Mouse (Mus musculus) R1 (cell line): ENCODE measurements around the gene Lefty1.

ENCODE experiments used
- DNase-seq: peaks from one replicate; pipeline ENCODE4 v3.0.0-alpha.2; 2018; ENCODE audit warnings: low read depth, low spot score

Gene Lefty1

DNA sequence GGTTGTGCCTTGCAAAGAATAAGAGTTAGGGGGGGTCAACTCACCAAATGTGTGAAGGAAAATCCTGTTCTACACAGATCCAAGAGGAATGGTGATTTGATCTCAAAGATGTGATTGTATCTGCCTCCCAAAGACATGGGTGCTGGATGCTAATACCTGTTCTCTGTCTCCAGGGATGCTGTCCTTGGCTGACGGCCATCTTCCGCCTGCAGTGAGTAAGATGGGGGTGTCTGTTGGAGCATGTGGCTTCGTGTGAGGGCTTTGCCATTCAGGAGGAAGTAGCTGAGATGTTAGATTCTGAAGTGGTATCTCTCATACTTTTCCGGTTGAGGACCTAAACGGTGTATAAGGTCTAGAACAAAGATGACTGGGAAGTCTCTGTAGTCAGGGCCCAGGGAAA is 18.0 kb downstream of the Lefty1 start:
- DNase-seq = no peak

DNA sequence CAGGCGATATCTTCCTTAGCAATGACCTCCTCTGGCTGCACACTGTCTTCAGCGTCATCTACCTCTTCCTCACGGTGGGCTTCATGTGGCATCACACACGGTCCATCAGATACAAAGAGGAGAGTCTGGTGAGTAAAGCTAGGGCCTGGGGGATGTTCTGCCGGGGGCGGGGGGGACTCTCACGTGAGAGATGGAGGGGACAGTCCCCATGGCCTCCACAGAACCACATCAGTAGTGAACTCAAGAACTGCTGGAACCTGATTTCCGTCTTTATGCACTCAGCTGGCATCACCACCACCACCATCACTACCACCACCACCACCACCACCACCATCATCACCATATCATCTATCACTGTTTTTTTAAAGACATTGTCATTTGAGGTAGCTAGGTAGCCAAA is 21.6 kb downstream of the Lefty1 start:
- no peak for DNase-seq

DNA sequence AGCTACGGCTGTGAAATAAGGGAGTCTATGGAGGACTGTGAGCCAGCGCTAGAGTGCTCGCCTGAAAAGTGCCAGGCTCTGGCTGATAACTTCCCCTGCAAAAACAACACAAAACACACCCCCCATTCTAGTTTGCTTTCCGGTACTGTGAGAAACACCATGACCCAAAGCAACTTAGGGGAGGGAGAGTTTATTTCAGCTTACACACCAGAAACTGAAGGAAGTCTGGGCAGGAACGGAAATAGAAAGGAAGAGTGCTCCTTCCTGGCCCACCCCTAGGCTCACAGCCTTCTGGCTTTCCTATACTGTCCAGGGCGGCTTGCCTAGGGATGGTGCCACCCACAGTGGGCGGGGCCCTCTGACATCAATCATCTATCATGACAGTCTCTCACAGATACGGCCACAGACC is 22.2 kb downstream of the Lefty1 start:
- DNase-seq = peak; percentile 25

DNA sequence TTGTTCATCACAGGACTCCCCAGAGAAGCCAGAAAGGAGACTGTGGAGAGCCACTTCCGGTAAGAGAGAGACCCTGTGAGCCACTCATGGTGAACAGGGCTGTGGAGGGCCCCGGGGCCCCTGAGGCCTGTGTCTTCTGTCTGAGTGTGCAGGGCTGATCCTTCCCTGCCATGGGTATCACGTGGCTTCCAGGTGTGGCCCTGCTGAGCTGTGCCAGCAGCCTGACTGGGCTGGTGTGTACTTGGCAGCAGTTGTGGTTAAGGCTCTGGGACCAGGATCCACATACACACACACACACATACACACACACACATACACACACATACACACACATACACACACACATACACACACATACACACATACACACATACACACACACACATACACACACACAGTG is 23.2 kb downstream of the Lefty1 start:
- no peak for DNase-seq

DNA sequence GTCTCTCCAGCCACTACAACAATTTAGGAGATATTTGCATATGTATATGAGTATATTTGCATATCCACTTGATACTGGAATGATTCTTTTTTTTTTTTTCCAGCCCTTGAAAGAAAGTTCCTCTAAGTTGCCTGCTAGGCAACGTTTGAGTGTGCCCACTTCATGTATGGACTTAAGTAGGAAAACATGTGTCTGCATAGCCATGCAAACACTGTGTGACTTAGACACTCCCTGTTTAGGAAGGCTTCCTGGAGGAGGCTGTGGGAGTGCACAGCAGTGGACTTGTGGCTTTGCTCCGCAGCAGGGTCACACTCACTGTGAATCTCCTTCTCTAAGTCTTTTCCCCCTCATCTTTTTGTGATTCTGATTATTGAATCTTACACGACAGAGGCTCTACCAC is 24.0 kb downstream of the Lefty1 start:
- no peak for DNase-seq

DNA sequence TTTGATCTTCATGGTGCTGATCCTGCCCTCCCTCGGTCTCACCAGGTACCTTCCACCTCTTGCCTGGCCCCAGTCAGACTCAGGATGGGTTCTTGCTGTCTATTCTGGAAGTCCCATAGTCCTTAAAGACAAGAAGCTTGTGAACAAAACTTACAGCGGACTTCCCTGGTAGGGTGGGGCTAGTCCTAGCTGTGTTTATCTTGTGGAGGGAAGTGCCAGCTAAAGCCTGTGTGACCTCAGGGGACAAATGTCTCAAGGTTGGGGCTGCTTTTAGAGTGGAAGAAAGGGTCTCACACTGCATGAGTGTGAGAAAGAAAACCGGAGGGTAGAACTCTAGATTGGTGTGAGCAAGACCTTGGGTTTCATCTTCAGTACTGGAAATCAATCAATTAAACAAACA is 31.0 kb downstream of the Lefty1 start:
- no peak for DNase-seq

DNA sequence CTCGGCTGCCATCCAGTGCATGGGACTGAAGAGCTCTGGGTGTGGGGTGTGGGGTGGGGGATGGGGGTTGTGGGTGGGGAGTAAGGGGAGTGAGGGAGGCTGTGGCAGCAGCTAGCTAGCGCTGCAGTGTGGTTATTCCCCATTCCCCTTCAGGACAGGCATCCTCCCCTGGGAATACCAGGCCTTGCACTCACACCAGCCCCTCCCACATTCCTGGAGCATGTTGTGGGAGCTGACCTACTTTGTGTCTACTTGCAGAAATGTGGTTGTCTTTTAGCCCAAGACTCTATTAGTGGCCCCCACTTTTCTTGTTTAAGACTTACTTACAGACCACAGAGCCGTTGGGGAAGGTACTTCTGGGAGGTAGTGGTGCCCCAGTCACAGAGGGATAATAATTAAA is 31.7 kb downstream of the Lefty1 start:
- DNase-seq = peak; percentile 60

DNA sequence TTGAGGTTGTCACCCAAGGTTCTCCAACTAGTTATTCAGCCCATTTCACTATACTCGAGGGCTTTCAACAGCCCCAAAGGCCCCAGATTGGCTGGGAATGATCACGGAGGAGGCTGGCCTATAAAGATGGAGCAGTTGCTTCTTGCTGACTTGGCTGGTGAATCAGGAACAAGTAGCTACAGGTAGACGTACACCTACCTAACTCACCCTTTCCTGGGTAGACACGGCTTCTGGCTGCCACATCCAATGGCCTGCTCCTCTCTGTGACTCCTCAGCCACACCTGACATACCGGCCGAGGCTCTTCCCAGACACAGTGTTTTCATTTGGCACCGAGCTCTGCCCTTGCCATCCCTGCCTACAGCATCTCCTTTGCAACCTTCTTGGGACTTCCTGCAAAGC is 32.4 kb downstream of the Lefty1 start:
- no peak for DNase-seq

DNA sequence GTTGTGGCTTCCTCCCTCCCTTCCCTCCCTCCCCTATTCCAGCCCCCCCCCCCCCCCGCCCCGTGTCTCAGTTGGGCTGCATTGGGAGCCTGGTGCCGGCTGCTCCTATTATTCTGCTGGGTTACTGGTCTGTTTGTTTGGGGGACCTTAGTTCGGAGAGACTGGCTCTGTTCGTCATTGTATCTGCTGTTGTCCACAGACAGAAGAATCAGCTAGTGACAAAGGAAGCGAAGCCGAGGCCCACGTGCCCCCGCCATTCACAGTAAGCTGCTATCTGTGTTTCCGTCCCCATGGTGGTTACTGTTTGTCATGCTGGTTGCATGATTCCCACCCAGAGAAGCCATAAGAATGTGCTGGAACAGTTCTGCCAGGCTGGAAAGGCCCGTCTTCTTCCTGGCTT is 38.1 kb downstream of the Lefty1 start:
- no peak for DNase-seq

DNA sequence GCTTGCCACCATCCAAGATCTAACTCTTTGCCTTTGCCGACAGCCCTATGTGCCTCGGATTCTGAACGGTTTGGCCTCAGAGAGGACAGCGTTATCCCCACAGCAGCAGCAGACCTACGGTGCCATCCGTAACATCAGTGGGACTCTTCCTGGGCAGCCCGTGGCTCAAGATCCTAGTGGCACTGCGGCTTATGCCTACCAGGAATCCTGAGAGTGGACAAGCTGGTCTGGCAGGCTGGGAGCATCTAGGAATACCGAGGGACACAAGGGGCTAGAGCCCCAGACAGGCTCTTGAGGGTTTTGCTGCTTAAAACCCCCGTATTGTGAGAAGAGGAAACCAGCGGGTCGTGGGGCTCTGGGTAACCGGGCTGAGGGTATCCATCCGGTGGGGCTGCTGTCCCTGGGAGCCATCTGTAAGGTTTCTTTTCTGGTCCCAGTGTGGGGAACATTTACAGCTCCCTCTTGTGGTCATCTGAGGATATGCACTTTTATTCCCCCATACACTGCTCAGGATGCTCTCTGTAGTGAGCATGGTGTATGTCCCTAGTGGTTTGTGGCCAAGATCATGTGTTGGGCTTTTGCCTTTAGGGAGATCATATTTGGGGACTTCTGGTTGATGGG is 39.4 kb downstream of the Lefty1 start:
- peak; percentile 83 for DNase-seq

DNA sequence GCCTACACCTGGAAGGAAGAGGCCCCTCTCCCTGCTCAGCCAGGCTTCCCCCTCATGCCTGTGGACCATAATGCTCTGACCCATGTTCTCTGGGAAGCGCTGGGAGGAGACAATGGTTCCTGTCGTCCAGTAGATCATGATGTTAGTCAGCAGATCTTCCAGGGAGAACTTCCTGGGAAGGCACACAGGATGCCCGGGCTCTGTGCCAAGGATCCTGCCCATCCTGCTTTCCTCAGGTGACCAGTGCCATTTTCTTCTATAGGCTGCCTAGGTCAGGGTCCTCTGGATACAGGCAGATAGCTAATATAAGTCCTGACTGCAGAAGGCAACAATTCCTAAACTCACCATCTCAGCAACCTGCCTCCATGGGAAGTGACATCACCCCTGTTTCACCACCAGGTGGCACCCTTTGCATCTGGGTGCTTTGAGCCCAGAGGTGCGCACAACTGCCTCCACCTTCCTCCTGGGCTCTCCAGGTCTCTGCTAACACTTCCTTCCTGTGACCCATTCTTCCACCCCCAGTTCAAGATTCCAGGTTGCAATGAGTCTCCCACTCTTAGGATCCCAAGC is 41.4 kb downstream of the Lefty1 start:
- peak; percentile 78 for DNase-seq

DNA sequence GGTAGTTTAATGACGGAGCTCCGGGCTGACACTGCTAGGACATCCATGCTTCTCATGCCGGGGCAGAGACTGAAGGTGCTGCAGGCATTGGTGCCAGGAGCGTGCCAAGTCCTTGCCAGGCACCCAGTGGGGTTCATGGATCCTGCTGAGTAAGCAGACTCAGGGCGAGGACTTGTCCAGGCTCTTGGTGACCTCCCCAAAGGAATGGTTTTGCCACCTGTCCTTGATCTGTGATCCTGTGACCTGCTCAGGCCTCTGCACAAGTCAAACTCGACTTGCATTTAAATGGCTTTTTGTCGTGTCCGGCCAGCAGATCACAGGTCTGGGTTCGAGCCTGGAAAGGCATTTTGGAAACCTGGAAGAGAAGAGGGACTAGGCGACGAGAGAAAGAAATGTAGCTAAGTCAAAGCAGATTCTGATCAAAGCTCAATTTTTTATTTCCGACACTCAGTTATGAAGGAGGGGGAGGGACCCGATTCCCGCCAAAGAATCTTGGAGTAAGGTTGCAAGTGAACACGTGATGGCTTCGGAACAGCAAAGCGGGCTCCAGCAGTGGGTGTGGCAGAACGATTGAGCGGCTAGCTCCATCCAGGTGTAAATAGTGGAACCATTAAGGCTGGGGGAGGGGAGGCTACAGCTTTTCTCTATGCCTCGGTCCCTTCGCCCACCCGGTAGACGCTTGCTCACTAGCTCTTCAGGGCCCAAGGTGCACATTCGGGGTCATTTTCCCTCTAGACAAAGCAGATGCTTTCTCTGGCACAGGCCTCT is 44.8 kb downstream of the Lefty1 start:
- peak; percentile 64 for DNase-seq

DNA sequence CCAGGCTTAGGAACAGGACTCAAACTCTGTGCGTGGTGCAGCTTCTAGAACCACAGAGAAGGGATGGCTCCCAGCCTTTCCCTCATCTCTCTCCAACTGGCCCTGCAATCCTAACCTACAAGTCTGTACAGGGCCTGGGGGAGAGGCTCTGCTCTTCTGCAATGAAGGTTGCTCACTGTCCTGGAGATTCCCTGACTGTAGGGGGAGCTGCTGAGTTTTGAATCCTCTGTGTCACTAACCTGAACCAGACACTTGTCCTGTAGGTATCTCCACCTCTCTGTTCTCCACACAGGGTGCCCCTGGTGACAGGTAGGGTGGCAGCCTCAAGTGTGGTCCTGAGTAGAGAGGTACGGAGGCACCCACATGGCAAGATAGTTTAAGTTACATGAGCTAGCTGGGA is 45.6 kb downstream of the Lefty1 start:
- peak; percentile 76 for DNase-seq

DNA sequence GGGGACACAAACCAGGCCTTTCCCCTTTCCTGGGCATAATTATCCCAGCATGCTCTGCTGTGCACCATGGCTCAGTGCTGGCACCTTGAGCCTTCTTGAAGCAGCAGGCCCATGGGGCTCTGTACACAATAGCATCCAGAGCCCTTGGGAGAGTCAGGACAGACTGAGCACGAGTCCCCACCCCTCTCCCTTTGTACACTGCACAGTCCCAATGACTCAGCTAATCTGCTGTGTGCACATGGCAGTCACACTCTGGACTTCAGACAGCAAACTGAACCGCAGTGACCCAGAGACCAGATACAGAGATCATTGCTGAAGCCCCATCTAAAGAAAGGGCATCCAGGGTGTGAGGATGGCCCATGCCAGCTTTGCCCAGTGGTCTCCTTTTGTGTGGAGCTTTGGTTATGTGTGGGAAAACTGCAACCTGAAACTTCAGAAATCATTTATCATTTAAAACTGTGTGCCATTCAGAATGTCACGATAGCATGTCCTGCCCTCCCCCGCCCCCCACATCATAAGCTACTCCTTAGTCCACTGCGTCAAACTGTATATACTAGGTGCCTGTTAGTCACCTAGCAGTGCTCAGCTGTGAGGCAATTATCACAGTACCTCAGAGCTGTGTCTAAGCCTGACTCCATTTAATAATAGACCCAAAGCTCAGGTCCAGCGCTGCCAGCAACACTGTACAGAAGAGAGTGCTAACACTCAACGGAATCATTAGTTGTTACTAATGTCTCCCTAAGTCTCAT is 46.6 kb downstream of the Lefty1 start:
- DNase-seq = peak; percentile 42

DNA sequence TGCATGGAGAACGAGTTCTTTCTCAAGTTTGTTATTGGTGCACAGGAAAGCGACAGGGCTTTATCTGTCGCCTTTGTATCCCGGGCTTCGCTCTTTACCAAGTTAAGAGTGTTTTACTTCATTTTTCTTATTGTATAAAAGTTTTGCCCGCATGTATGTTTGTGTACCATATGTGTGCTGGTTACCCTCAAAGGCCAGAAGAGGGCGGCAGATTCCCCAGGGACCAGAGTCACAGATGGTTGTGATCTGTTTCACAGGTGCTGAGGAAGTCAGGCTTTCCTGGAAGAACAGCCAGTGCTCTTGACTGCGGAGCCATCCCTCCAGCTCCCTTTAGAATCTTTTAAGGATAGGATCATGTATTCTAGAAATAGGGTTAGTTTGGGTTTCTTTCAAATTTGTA is 51.9 kb downstream of the Lefty1 start:
- DNase-seq = peak; percentile 72

DNA sequence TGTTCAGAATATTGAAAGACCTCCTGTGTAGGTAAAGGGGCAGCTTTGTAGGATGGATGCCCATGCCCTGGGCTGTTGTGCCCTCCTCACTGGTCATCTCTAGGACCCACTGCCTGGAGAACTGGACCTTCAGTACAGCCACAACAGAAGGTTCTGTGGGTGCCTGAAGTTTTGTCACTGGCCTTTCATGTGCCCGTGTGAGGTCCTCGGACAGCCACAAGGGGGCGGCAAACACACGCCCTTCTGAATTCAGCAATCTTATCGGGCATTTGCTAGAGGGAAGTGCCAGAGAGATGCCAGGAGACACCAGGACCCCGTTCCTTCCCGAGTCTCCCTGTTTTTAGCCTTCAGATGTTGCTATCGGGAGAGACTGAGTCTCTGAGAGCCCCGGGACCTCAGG is 52.9 kb downstream of the Lefty1 start:
- DNase-seq = peak; percentile 76
